Mouse (Mus musculus): ENCODE results near the gene Eif4ebp2.

DNA sequence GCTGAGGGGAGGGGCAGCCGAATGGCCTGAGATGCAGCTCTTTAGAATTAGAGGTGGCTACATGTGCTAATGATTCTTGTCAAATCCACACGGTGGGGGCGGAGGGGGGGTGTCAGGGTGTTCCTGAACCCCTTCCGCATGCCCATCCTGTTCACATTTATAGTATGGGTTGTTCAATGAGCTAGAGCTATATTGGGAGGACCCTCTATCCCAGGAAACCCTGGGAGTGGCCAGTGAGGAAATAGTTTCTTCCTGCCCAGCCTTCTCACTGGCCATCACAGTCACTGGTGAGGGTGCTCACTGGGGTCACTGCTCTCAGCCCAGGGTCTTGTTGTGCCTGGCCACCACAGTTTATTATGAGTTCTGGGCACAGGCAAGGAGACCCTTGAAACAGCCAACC lies 32.5 kb downstream of the Eif4ebp2 start:
- TF ChIP-seq CTCF (IDR thresholded peaks at IDR 0.05; ENCODE audit: insufficient read depth, low read depth, low read length): no peak
- TF ChIP-seq POLR2A (IDR thresholded peaks at IDR 0.05; ENCODE audit: insufficient read depth, low read depth, low read length): no peak
